Mouse (Mus musculus) limb, embryonic 15.5 days (tissue): ENCODE results near the gene Pde2a. TPM values are rescaled to one million over a fixed set of nuclear protein-coding genes. Genes with fewer than 3 reads are reported as not detected.

Source experiments
- ATAC-seq: fragments of 200-750 bp; cut with Nextera tagmentation; 2 replicates; pipeline ENCODE4 v1.8.0; 2017; ENCODE audit warnings: low read depth, moderate TSS enrichment; ENCODE audit not compliant: insufficient number of reproducible peaks, low FRiP score, low TSS enrichment
- H3K27ac ChIP-seq: fragments of 300-500 bp; sonication (generic); 2 replicates; pipeline ENCODE4 v1.5.1; 2015; ENCODE audit warnings: moderate library complexity, mild to moderate bottlenecking, inconsistent platforms
- H3K27me3 ChIP-seq: fragments of 300-500 bp; sonication (generic); 2 replicates; pipeline ENCODE4 v1.6.1; 2015; ENCODE audit warnings: inconsistent platforms
- H3K36me3 ChIP-seq: fragments of 300-500 bp; sonication (generic); 2 replicates; pipeline ENCODE4 v1.6.1; 2015; ENCODE audit warnings: inconsistent platforms
- H3K4me1 ChIP-seq: fragments of 300-500 bp; sonication (generic); 2 replicates; pipeline ENCODE4 v1.6.1; 2015; ENCODE audit warnings: inconsistent platforms
- H3K4me2 ChIP-seq: fragments of 300-500 bp; sonication (generic); 2 replicates; pipeline ENCODE4 v1.6.1; 2015; ENCODE audit warnings: mild to moderate bottlenecking, inconsistent platforms
- H3K4me3 ChIP-seq: fragments of 300-500 bp; sonication (generic); 2 replicates; pipeline ENCODE4 v1.5.1; 2015; ENCODE audit warnings: mild to moderate bottlenecking, inconsistent platforms
- H3K9ac ChIP-seq: fragments of 300-500 bp; sonication (generic); 2 replicates; pipeline ENCODE4 v1.6.1; 2015; ENCODE audit warnings: inconsistent platforms
- H3K9me3 ChIP-seq: fragments of 300-500 bp; sonication (generic); 2 replicates; pipeline ENCODE4 v1.6.1; 2016; ENCODE audit warnings: inconsistent platforms
- WGBS: fragments of 180-500 bp; shearing (Covaris S2); methylation state at CpG from one replicate; pipeline ENCODE4 v1.1.7; 2015; 5-methylcytosine and 5-hydroxymethylcytosine counted together
- polyA plus RNA-seq: library from polyadenylated mRNA; unstranded; fragments of >200 nt; fragmentation: Nextera tagmentation; extraction: Ambion mirVana; gene quantifications from 2 replicates; pipeline ENCODE4 v1.2.1, GENCODE M21; 2015

The Pde2a gene
- polyA plus RNA-seq, 1 experiment from 2014 or later = 14.5 TPM

DNA sequence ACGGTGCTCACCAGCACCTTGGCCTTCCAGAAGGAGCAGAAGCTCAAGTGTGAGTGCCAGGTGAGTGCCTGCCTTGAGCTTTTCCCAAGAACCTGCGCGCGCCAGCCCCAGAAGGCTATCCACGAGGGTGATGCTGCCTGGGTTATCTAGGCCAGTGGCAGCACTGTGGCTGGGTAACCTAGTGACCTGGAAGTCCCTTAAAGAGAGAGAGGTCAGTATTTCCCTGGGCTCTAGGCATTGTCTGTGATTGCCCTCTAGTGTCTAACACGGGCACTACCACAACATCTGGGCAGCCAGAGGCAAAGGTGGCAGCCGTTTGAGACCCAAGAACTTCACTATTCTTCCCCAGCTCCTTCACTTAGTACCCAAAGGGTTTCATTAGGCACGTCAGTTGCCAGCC, 81.9 kb downstream of the Pde2a start:
- H3K4me1 ChIP-seq = peaks cover 9% of the 10 kb centered on the region; the same call in 1 of the 2 replicates
- no peak overlapping the region for H3K27ac ChIP-seq
- WGBS = 30% methylated on average over 8 of the region's 8 CpGs
- no peaks in the 10 kb centered on the region for H3K9me3 ChIP-seq
- ATAC-seq = no peak
- H3K9ac ChIP-seq = no peak overlapping the region
- H3K27me3 ChIP-seq = peaks cover 32% of the 10 kb centered on the region
- no peak overlapping the region for H3K4me3 ChIP-seq
- no peaks in the 10 kb centered on the region for H3K36me3 ChIP-seq
- no peak overlapping the region for H3K4me2 ChIP-seq

DNA sequence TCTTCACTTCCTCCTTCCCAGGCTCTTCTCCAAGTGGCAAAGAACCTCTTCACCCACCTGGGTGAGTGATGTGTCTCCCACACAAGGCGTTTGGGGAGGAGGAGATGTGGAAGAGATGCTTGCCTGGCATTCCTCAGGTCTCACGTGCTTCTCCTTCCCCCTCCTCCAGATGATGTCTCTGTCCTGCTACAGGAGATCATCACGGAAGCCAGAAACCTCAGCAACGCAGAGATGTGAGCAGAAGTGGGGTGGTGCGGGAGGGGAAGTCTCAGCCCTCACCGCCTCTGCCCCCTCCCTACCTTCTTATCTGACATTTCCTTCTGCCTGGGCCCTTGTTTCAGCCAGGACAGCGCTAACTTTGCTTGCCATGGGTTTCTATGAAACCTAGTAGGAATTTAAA, 82.3 kb downstream of the Pde2a start:
- WGBS = 28% methylated on average over 7 of the region's 7 CpGs
- Histone ChIP-seq H3K4me1 (peaks cover 9% of the 10 kb centered on the region; the same call in 1 of the 2 replicates), H3K4me2 (no peak overlapping the region), H3K9ac (no peak overlapping the region), H3K27ac (no peak overlapping the region), H3K27me3 (peaks cover 29% of the 10 kb centered on the region), H3K36me3 (no peaks in the 10 kb centered on the region), H3K4me3 (no peak overlapping the region), H3K9me3 (no peaks in the 10 kb centered on the region)
- no peak for ATAC-seq

DNA sequence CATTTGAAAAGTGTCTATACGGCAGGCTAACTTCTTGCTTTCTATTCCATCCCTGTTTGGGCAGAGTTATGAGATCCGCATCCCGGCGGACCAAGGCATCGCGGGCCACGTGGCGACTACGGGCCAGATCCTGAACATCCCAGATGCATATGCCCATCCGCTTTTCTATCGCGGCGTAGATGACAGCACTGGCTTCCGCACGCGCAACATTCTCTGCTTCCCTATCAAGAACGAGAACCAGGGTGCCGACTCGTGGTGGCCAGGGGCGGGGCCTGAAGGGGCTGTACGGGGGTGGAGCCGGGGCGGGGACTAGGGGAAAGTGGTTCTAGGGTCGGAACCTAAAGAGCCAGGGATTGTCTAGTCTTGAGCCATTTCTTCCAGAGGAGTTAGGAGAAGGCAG, 83.0 kb downstream of the Pde2a start:
- Histone ChIP-seq H3K4me1 (peaks cover 9% of the 10 kb centered on the region; the same call in 1 of the 2 replicates), H3K9ac (0 out of 2 replicates have a peak overlapping the region, but pooled peaks have one; percentile 4), H3K4me2 (peak overlapping the region; percentile 56), H3K9me3 (no peaks in the 10 kb centered on the region), H3K27ac (no peak overlapping the region), H3K36me3 (no peaks in the 10 kb centered on the region), H3K4me3 (peak overlapping the region; percentile 30), H3K27me3 (peaks cover 27% of the 10 kb centered on the region)
- ATAC-seq = no peak
- 6% methylated on average over 24 of the region's 24 CpGs for WGBS

DNA sequence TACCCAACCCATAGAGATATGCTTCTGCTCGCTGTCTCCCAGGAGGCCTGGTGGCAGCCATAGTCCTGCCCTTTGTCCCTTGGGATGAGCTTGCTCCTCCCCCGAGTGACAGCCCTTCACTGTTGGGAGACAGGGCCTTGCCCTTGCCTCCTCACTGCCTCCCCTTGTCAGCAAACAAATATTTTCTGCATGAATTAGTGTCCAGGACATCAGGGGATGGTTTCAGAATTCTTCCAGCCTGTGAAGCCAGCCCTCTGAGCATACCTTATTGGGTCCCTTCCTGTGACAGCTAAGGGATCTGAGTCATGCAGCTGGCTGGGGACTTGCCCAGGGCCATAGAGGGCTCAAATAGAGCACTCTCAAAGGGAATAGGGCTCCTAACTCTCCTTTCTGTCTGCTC, 87.7 kb downstream of the Pde2a start:
- WGBS = 66% methylated on average over 2 of the region's 2 CpGs
- Histone ChIP-seq H3K9me3 (no peaks in the 10 kb centered on the region), H3K4me3 (no peak overlapping the region), H3K4me1 (peaks cover 10% of the 10 kb centered on the region; the same call in 1 of the 2 replicates), H3K36me3 (no peaks in the 10 kb centered on the region), H3K27me3 (peaks cover 16% of the 10 kb centered on the region), H3K9ac (no peak overlapping the region), H3K4me2 (no peak overlapping the region), H3K27ac (no peak overlapping the region)
- ATAC-seq = no peak

DNA sequence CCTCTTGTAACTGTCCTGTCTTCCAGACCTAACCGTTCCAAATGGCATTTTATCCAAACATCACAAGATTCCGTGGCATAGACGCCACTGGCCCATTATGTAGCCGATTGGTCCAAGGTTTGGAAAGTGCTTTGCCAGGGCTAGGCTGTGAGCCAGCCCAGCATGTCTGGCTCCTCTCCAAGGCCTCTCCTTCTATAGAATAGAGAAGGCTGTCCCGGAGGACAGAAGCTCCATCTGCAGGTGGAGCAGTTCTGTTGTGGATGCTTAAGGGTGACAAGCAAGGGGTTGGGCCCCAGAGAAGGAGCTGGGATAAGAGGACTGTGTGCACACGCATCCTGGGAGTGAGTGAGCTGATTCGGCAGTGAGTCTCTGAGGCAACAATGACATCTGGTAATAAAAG, 92.2 kb downstream of the Pde2a start:
- ATAC-seq = no peak
- H3K4me3 ChIP-seq = no peak overlapping the region
- 55% methylated on average over 7 of the region's 7 CpGs for WGBS
- H3K4me2 ChIP-seq = no peak overlapping the region
- no peak overlapping the region for H3K27ac ChIP-seq
- no peaks in the 10 kb centered on the region for H3K27me3 ChIP-seq
- no peaks in the 10 kb centered on the region for H3K9me3 ChIP-seq
- H3K36me3 ChIP-seq = no peaks in the 10 kb centered on the region
- H3K9ac ChIP-seq = no peak overlapping the region
- H3K4me1 ChIP-seq = 0 out of 2 replicates have a peak, but pooled peaks cover 4% of the 10 kb centered on the region

DNA sequence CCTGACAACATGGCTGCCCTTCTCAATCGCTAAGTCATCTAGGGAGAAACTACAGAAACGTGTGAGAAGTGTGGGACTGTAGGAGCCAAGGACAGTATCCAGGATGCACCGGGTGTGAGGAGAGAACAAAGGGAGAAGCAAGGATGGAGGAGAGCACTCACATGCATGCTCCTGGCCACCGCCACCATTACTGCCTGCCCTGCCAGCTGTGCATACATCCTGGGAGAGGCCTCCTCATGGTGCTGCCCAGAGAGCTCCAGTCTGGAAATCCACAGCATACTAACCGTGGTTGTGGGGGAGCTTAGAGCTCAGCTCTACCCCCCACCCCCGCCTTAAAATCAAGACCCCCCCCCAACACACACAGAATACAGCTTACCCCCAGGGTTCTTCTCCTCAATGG, 93.3 kb downstream of the Pde2a start:
- Histone ChIP-seq H3K9me3 (no peaks in the 10 kb centered on the region), H3K4me1 (0 out of 2 replicates have a peak, but pooled peaks cover 4% of the 10 kb centered on the region), H3K27ac (no peak overlapping the region), H3K4me2 (no peak overlapping the region), H3K36me3 (no peaks in the 10 kb centered on the region), H3K27me3 (no peaks in the 10 kb centered on the region), H3K4me3 (no peak overlapping the region), H3K9ac (no peak overlapping the region)
- 72% methylated on average over 6 of the region's 6 CpGs for WGBS
- ATAC-seq = no peak

DNA sequence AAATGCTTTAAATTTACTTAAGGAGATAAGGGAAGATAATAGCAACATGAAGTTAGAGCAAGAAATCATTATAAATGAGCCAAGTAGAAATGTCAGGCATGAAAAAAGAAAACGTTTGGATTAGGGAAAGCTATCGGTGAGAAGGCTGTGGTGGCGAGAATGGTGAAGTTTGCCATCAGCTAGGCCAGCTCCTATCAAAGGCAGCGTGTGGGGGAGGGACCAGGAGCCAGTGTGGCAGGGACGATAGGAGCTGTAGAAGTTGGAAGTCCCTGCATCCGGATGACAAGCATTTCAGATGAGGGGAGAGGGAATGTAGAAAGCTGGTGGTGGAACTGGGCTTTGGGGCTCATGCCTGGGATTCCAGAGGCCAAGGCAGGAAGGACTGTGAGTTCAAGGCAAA, 93.8 kb downstream of the Pde2a start:
- 50% methylated on average over 6 of the region's 6 CpGs for WGBS
- H3K4me3 ChIP-seq = no peak overlapping the region
- 0 out of 2 replicates have a peak, but pooled peaks cover 4% of the 10 kb centered on the region for H3K4me1 ChIP-seq
- H3K9ac ChIP-seq = no peak overlapping the region
- H3K27me3 ChIP-seq = no peaks in the 10 kb centered on the region
- H3K9me3 ChIP-seq = no peaks in the 10 kb centered on the region
- no peak for ATAC-seq
- H3K4me2 ChIP-seq = no peak overlapping the region
- H3K36me3 ChIP-seq = no peaks in the 10 kb centered on the region
- H3K27ac ChIP-seq = no peak overlapping the region

DNA sequence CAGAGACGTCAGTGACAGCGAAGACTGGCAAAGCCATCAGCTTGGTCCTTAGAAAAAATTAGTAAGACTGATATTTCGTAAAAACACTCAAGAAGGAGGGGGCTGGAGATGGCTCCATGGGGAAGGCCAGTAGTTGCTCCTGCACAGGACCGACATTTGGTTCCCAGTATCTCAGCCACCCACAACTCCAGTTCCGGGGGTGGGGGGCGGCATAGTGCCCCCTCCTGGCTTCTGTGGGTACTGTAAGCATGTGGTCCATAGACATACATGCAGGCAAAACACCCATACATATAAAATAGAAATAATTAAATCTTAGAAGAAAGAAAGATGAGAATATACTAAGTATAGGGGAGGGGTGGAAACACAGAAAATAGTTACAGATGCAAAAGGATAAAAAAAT, 95.0 kb downstream of the Pde2a start:
- Histone ChIP-seq H3K4me1 (0 out of 2 replicates have a peak, but pooled peaks cover 4% of the 10 kb centered on the region), H3K36me3 (no peaks in the 10 kb centered on the region), H3K9ac (no peak overlapping the region), H3K4me3 (no peak overlapping the region), H3K9me3 (no peaks in the 10 kb centered on the region), H3K27me3 (no peaks in the 10 kb centered on the region), H3K27ac (no peak overlapping the region), H3K4me2 (no peak overlapping the region)
- 60% methylated on average over 6 of the region's 6 CpGs for WGBS
- ATAC-seq = no peak

DNA sequence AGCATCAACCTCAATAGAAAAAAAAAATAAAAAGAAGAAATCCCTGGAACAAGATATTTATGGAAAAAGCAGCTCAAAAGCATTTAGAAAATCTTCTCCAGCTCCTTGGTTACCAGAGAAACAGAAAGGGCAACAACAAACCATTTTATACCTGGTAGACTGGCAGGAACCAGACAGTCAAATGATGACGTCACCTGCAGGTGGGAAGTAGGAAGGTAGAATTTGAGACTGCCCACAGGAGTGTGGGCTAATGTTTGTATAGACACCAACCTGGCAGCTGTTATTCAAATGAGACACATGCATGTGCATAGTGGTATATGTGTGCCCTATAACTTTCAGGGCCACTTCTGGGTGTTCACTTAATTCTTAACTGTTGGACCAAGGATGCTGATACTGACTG, 100.2 kb downstream of the Pde2a start:
- no peaks in the 10 kb centered on the region for H3K27me3 ChIP-seq
- 62% methylated on average over 1 of the region's 1 CpGs for WGBS

DNA sequence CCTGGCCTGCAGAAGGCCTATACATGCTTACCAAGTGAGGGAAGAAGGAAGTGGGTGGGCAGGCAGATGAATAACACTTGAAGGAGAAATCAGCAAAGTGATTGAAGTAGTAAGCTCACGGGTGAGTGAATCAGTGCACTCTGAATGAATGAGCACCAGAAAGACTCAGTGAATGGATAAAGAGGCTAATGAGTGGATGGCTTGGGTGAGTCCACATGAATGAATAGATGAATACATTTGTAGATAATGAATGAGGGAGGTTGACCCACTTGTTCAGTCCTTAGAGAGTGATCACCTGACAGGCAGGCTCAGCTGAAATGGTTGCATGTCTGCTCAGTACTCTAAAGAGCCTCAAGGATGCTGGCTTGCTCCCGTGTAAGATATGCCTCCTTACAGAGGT, 101.7 kb downstream of the Pde2a start:
- no peak for ATAC-seq
- Histone ChIP-seq H3K4me1 (no peaks in the 10 kb centered on the region), H3K27ac (no peak overlapping the region), H3K27me3 (no peaks in the 10 kb centered on the region), H3K9me3 (no peaks in the 10 kb centered on the region), H3K4me3 (no peak overlapping the region), H3K9ac (no peak overlapping the region), H3K36me3 (no peaks in the 10 kb centered on the region), H3K4me2 (no peak overlapping the region)
- WGBS = 68% methylated on average over 2 of the region's 2 CpGs

More for the DNA sequence above, 100.2 kb downstream of the Pde2a start:
- Histone ChIP-seq H3K9ac (no peak overlapping the region), H3K4me2 (no peak overlapping the region), H3K4me1 (no peaks in the 10 kb centered on the region), H3K9me3 (no peaks in the 10 kb centered on the region), H3K4me3 (no peak overlapping the region), H3K27ac (no peak overlapping the region), H3K36me3 (no peaks in the 10 kb centered on the region)
- ATAC-seq = no peak

DNA sequence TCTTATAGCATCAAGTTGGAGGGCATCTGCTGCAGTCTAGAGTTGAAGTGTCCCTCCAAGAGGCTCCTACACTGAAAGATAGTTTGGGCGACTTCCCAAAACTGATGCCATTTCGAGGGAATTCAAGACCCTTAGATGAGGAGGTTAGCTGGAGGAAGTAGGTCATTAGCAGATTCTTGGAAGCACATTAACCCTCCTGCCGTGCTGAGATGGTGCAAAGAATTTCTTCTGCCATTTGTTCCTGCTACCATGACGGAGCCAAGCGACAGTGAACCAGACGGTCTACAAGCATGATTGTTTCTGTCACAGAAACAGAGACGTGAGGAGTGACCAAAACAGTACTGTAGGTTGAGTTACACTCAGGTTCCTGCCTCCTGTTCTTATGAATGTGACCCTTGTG, 105.0 kb downstream of the Pde2a start:
- H3K36me3 ChIP-seq = no peaks in the 10 kb centered on the region
- no peaks in the 10 kb centered on the region for H3K27me3 ChIP-seq
- H3K4me1 ChIP-seq = no peaks in the 10 kb centered on the region
- no peak overlapping the region for H3K27ac ChIP-seq
- H3K9ac ChIP-seq = no peak overlapping the region
- no peak overlapping the region for H3K4me3 ChIP-seq
- WGBS = 62% methylated on average over 7 of the region's 7 CpGs
- H3K4me2 ChIP-seq = no peak overlapping the region
- no peak for ATAC-seq
- H3K9me3 ChIP-seq = no peaks in the 10 kb centered on the region

DNA sequence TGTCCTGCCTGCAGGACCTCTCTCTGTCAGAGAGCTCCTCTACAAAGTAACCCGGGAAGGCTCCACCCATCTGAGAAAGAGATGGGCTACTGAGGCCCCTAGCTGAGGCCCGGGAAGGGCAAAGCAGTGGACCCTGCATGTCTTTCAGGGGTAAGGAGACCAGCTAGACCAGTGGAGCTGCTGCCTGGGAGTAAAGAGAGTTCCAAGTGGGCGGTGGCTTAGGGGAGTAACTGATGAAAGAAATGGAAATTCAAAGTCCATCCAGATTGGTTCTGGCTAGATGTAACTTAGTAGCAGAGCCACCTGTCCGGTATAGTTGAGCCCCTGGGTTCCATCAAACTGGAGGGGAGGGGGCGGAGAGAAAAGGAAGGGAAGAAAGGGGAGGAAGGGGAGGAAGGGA, 112.9 kb downstream of the Pde2a start:
- Histone ChIP-seq H3K27ac (no peak overlapping the region), H3K9me3 (no peaks in the 10 kb centered on the region), H3K36me3 (no peaks in the 10 kb centered on the region), H3K4me2 (no peak overlapping the region), H3K27me3 (no peaks in the 10 kb centered on the region), H3K4me3 (no peak overlapping the region), H3K9ac (no peak overlapping the region), H3K4me1 (0 out of 2 replicates have a peak, but pooled peaks cover 3% of the 10 kb centered on the region)
- WGBS = 30% methylated on average over 5 of the region's 5 CpGs
- ATAC-seq = no peak

DNA sequence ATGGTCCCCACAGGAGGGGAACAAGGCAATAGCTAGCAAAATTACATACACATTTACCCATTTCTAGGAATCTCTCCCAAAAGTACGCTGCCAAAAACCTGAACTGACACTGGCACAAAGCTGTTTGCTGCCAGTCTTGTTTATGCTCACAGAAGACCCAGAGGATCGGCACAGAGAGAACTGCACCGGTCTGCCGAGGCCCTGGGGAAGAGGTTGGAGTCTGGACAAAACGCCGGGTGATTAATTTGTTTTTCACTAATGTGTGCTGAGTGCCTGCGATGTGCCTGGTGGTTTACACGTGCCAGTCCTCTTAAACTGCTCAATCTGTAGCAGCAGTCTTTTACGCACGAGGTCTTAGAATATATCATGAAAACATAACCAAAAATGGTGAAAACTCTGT, 113.6 kb downstream of the Pde2a start:
- Histone ChIP-seq H3K27ac (no peak overlapping the region), H3K9me3 (no peaks in the 10 kb centered on the region), H3K9ac (no peak overlapping the region), H3K4me1 (0 out of 2 replicates have a peak, but pooled peaks cover 3% of the 10 kb centered on the region), H3K36me3 (no peaks in the 10 kb centered on the region), H3K27me3 (no peaks in the 10 kb centered on the region), H3K4me3 (no peak overlapping the region), H3K4me2 (no peak overlapping the region)
- WGBS = 62% methylated on average over 10 of the region's 10 CpGs
- no peak for ATAC-seq
